Mouse (Mus musculus) myocyte (in vitro differentiated cells): ENCODE results near the gene Fbxo36. TPM values are rescaled to one million over a fixed set of nuclear protein-coding genes. Genes with fewer than 3 reads are reported as not detected.

Experiments
- H3K27me3 ChIP-seq: one replicate; pipeline ENCODE4 v1.6.1; 2011; ENCODE audit not compliant: control insufficient read depth, insufficient read depth, insufficient read length
- H3K36me3 ChIP-seq: one replicate; pipeline ENCODE4 v1.6.1; 2011; ENCODE audit not compliant: control insufficient read depth, insufficient read depth
- H3K4me2 ChIP-seq: one replicate; pipeline ENCODE4 v1.6.1; 2011; ENCODE audit warnings: low read depth, control low read depth
- H3K4me3 ChIP-seq: one replicate; pipeline ENCODE4 v1.5.1; 2011; ENCODE audit warnings: mild to moderate bottlenecking, control low read depth, moderate library complexity
- H3K79me2 ChIP-seq: one replicate; pipeline ENCODE4 v1.6.1; 2011; ENCODE audit not compliant: control insufficient read depth, insufficient read depth
- H3ac ChIP-seq: one replicate; pipeline ENCODE4 v1.6.1; 2011; ENCODE audit not compliant: control insufficient read depth, insufficient read length
- CEBPB ChIP-seq: IDR thresholded peaks from 2 replicates; pipeline ENCODE4 v1.6.1; 2011; ENCODE audit warnings: mild to moderate bottlenecking, moderate library complexity; ENCODE audit not compliant: poor library complexity, insufficient read depth, severe bottlenecking
- E2F4 ChIP-seq: IDR thresholded peaks from one replicate; pipeline ENCODE4 v1.6.1; 2011; ENCODE audit warnings: mild to moderate bottlenecking, control low read depth, moderate library complexity; ENCODE audit not compliant: insufficient read depth
- MAX ChIP-seq: IDR thresholded peaks from one replicate; pipeline ENCODE4 v1.6.1; 2011; ENCODE audit warnings: low read depth, mild to moderate bottlenecking, control low read depth
- MYOD1 ChIP-seq, 3 experiments: IDR thresholded peaks; one replicate each; pipeline ENCODE4 v1.6.1; 2011; ENCODE audit warnings: control low read depth in 2 of 3, low read depth in 2 of 3, mild to moderate bottlenecking in 2 of 3, moderate library complexity in 1 of 3; ENCODE audit not compliant: insufficient read length in 2 of 3, control insufficient read depth in 1 of 3
- MYOG ChIP-seq, 3 experiments: IDR thresholded peaks; one replicate each; pipeline ENCODE4 v1.6.1; 2011; ENCODE audit warnings: control low read depth in 2 of 3, low read depth in 2 of 3, mild to moderate bottlenecking in 2 of 3; ENCODE audit not compliant: insufficient read length in 2 of 3, control insufficient read depth in 1 of 3, insufficient read depth in 1 of 3
- POLR2A ChIP-seq: IDR thresholded peaks from one replicate; pipeline ENCODE4 v1.6.1; 2011; ENCODE audit warnings: low read depth, mild to moderate bottlenecking, control low read depth, moderate library complexity; ENCODE audit not compliant: insufficient read length
- POLR2AphosphoS2 ChIP-seq: IDR thresholded peaks from one replicate; pipeline ENCODE4 v1.6.1; 2011; ENCODE audit warnings: low read depth, control low read depth; ENCODE audit not compliant: insufficient read length
- REST ChIP-seq: IDR thresholded peaks from one replicate; pipeline ENCODE4 v1.6.1; 2011; ENCODE audit warnings: mild to moderate bottlenecking, control low read depth, moderate library complexity; ENCODE audit not compliant: insufficient read depth, insufficient read length
- SRF ChIP-seq: IDR thresholded peaks from one replicate; pipeline ENCODE4 v1.6.1; 2011; ENCODE audit warnings: low read depth; ENCODE audit not compliant: control insufficient read depth, insufficient read length
- TCF12 ChIP-seq: IDR thresholded peaks from one replicate; pipeline ENCODE4 v1.6.1; 2011; ENCODE audit warnings: mild to moderate bottlenecking, control low read depth; ENCODE audit not compliant: poor library complexity, insufficient read depth, severe bottlenecking
- TCF3 ChIP-seq: IDR thresholded peaks from one replicate; pipeline ENCODE4 v1.6.1; 2011; ENCODE audit warnings: low read depth, control low read depth; ENCODE audit not compliant: insufficient read length
- USF1 ChIP-seq: IDR thresholded peaks from one replicate; pipeline ENCODE4 v1.6.1; 2011; ENCODE audit warnings: low read depth, mild to moderate bottlenecking, control low read depth, moderate library complexity
- polyA plus RNA-seq: library from polyadenylated mRNA; unstranded; fragments of >200 nt; fragmentation: generic; extraction: Trizol; gene quantifications from one replicate; pipeline ENCODE4 v1.2.1, GENCODE M21; 2012; ENCODE audit warnings: missing spikeins

Gene Fbxo36
- polyA plus RNA-seq, 1 experiment, result 10.7 TPM

DNA sequence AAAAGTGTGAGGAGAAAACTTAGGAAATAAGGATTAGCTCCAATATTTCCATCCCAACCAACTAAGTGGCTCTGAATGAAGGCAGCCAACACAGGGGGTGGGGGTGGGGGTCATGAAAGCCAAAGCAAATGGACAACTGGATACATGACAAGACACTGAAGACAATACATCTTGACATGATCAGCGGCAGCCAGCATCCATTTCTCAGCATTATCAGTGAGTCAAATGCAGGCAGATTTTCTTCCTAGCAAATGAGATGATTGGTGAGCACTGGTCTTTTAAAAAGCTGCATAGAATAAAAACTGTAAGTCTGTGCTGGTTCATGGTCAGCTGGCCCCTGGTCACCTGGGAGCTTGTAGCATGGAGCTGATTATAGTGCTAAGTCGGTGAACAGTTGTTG lies 15.3 kb downstream of the Fbxo36 start:
- Histone ChIP-seq H3K4me2 (no peak overlapping the region), H3K4me3 (no peak overlapping the region), H3K36me3 (no peaks in the 10 kb centered on the region), H3ac (no peak overlapping the region), H3K79me2 (no peaks in the 10 kb centered on the region), H3K27me3 (no peaks in the 10 kb centered on the region)
- TF ChIP-seq POLR2AphosphoS2, result no peak
- TF ChIP-seq SRF, result no peak
- TF ChIP-seq POLR2A, result no peak
- TF ChIP-seq TCF3, result no peak
- no peak for TF ChIP-seq TCF12
- no peak for TF ChIP-seq MAX
- TF ChIP-seq CEBPB, result no peak
- no peak for TF ChIP-seq USF1
- no peak for TF ChIP-seq MYOD1 (IDR thresholded peaks at IDR 0.05; ENCODE audit: control insufficient read depth in 1 of 3, insufficient read length in 2 of 3, low read depth in 2 of 3)
- TF ChIP-seq REST, result no peak
- no peak for TF ChIP-seq E2F4
- no peak for TF ChIP-seq MYOG (IDR thresholded peaks at IDR 0.05; ENCODE audit: control insufficient read depth in 1 of 3, insufficient read depth in 1 of 3, insufficient read length in 2 of 3, low read depth in 2 of 3)

DNA sequence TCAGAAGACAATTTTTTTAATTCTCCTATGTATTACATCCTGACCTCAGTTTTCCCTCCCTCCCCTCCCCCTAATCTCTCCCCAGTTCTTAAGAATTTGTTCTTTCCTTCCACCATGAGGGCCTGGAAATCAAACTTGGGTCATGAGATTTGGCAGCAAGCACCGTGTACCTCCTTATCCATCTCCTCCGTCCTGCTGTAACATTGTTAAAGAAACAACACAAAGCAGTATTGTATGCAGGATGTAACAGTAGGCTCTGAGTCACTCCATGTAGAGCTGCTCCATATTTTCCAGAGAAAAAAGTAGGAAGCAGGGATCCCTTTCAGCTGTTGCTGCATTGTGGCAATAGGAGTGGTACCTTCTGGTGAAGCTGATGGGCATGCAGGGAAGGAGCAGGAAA lies 16.1 kb downstream of the Fbxo36 start:
- H3K4me2 ChIP-seq, result no peak overlapping the region
- no peak overlapping the region for H3K4me3 ChIP-seq
- TF ChIP-seq USF1 (no peak), REST (no peak), MYOD1 (IDR thresholded peaks at IDR 0.05; ENCODE audit: control insufficient read depth in 1 of 3, insufficient read length in 2 of 3, low read depth in 2 of 3) (no peak), TCF12 (no peak), CEBPB (no peak)
- no peaks in the 10 kb centered on the region for H3K79me2 ChIP-seq
- no peak overlapping the region for H3ac ChIP-seq
- H3K27me3 ChIP-seq, result no peaks in the 10 kb centered on the region
- H3K36me3 ChIP-seq, result no peaks in the 10 kb centered on the region

DNA sequence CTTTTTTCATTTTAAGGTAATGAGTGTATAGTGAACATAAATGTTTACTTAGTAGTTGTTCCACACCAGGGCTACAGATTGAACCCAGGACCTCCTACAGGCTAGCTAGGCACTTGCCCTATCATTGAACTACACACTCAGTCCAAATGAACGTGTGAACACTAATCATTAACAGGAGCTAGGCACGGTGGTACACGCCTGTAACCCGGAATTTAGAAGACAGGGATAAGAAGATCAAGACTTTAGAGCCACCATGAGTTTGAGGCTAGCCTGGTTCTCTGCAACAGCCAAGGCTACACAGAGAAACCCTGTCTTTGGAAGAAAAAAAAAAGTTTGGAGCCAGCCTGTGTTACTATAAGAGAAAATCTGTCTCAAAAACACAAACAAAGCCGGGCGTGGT lies 20.0 kb downstream of the Fbxo36 start:
- H3K79me2 ChIP-seq, result no peaks in the 10 kb centered on the region
- no peak overlapping the region for H3ac ChIP-seq
- no peak overlapping the region for H3K4me3 ChIP-seq
- H3K27me3 ChIP-seq, result no peaks in the 10 kb centered on the region
- TF ChIP-seq POLR2AphosphoS2 (no peak), TCF3 (no peak)
- H3K4me2 ChIP-seq, result no peak overlapping the region
- no peaks in the 10 kb centered on the region for H3K36me3 ChIP-seq

DNA sequence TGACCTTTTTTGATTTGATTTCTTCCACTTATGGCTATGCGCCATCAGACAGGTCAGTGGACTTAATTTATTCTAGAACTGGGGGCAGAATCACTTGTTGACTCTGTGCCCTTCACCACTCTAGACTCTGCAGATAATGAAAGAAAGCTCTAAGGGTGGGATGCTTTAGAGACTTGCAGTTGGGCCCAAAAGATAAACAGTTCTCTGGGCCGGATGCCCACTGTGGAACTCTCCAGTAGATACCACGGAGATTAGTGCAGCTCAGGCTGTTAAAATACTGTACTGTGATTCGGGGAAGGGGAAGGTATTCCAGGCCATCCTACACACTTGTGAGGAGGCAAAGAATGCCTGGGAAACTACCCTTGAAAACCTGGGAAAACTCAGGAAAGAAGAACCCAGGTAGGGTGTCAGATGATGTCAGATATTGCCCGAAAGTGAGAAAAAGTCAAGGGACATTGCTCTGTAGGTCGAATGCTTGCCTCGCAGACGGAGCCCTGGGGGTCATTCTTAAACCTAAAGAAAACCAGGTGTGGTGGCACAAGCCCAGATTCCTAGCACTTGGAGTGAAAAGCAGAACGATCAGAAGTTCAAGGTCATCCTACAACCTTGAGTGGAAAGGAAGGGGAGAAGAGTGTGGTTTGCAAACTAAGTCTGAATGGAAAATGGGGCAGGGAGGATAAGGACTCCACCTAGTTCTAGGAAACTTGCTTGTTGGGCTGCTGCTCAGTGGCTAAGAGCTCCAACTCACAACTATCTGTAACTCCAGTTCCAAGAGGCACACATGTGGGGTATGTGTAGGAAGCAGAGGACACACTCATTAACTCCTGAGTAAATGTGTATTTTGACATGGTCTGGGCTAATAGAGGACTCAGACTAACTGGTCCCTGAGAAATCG lies 21.0 kb downstream of the Fbxo36 start:
- H3K79me2 ChIP-seq, result no peaks in the 10 kb centered on the region
- TF ChIP-seq SRF (no peak), E2F4 (no peak), USF1 (no peak), REST (no peak), CEBPB (no peak), MYOD1 (IDR thresholded peaks at IDR 0.05; ENCODE audit: control insufficient read depth in 1 of 3, insufficient read length in 2 of 3, low read depth in 2 of 3) (no peak)
- no peak overlapping the region for H3K4me3 ChIP-seq
- no peak overlapping the region for H3ac ChIP-seq
- H3K27me3 ChIP-seq, result no peaks in the 10 kb centered on the region
- no peak overlapping the region for H3K4me2 ChIP-seq
- H3K36me3 ChIP-seq, result no peaks in the 10 kb centered on the region

DNA sequence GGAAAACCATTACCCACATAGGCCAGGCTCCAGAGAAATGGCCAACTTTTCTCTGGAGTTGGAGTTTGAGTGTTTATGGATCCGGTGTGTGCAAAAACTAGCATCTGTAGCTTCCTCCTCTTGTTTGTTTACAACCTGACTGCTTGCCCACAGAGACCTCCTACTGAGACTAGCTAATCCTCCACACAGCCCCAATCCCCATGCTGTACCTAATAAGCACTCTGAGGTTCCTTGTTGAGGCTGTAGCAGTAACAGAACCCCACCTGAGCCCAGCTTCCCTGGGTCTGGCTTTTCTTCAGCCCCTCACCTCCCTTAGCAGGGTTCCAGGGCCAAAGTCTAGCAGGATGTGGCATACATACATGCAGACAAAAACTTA lies 21.6 kb downstream of the Fbxo36 start:
- no peak overlapping the region for H3ac ChIP-seq
- no peak overlapping the region for H3K4me3 ChIP-seq
- no peaks in the 10 kb centered on the region for H3K27me3 ChIP-seq
- no peaks in the 10 kb centered on the region for H3K79me2 ChIP-seq
- H3K36me3 ChIP-seq, result no peaks in the 10 kb centered on the region
- H3K4me2 ChIP-seq, result no peak overlapping the region
- TF ChIP-seq MAX, result no peak
- no peak for TF ChIP-seq POLR2AphosphoS2
- no peak for TF ChIP-seq E2F4
- no peak for TF ChIP-seq REST
- no peak for TF ChIP-seq USF1
- TF ChIP-seq MYOG (IDR thresholded peaks at IDR 0.05; ENCODE audit: control insufficient read depth in 1 of 3, insufficient read depth in 1 of 3, insufficient read length in 2 of 3, low read depth in 2 of 3), result no peak
- TF ChIP-seq SRF, result no peak
- no peak for TF ChIP-seq TCF12
- TF ChIP-seq TCF3, result no peak
- TF ChIP-seq CEBPB, result no peak
- TF ChIP-seq POLR2A, result no peak
- no peak for TF ChIP-seq MYOD1 (IDR thresholded peaks at IDR 0.05; ENCODE audit: control insufficient read depth in 1 of 3, insufficient read length in 2 of 3, low read depth in 2 of 3)
